Mouse (Mus musculus): Measurements from ENCODE around the gene Col1a1.

Gene Col1a1

GRCm38 (mm10) chr11:94936045-94936444, at the start of gene Col1a1:
Gene Col1a1 (plus strand): TSS chr11:94936224.
- no peak for DNase-seq (ENCODE audit: low spot score)

DNA sequence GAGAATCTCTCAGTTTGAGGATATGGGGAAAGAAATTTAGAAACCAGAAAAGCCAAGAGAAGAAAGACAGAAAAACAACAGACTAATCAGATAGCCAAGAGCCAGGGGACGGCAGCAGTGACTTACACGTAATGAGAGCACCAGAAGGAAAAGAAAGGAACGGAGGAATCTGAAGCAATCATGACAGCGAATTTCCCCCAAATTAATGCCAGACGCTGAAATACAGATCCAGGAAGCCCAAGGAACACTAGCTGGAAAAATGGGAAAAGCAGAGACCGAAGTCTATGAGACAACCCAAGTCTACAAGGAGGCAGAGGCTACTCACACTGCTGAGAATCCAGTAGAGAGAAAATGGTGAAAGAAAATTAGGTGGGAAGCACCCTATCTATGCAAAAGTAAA, 44.9 kb upstream of the Col1a1 start:
- no peak for DNase-seq (ENCODE audit: low spot score)

- no peak for DNase-seq (ENCODE audit: low spot score)
Observed at GRCm38 (mm10) chr11:94896753-94897376, 39.2 kb upstream of the Col1a1 start.

DNA sequence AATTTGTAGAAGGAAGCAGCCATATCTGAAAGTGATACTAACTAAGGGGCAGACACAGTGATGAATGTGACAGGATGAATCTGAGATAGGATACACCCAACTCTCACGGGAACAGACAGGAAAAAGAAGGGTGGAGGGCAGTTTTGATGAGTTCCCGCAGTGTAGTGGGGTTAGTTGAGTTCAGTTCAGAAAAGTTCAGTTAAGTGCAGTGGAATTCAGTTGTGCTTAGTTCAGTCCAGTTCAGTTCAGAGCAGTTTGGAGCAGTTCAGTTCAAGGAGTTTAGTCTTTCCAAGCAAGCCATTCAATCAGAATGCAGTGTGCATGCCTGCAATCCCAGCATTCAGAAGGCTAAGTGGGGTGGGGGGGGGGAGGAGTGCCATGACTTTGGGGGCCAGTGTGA, 34.8 kb upstream of the Col1a1 start:
- DNase-seq (ENCODE audit: low spot score) = no peak

- no peak for DNase-seq (ENCODE audit: low spot score)
Observed at GRCm38 (mm10) chr11:94904306-94904705, 31.7 kb upstream of the Col1a1 start.

GRCm38 (mm10) chr11:94910971-94911370, 25.1 kb upstream of the Col1a1 start:
- DNase-seq (ENCODE audit: low spot score) = no peak

DNA sequence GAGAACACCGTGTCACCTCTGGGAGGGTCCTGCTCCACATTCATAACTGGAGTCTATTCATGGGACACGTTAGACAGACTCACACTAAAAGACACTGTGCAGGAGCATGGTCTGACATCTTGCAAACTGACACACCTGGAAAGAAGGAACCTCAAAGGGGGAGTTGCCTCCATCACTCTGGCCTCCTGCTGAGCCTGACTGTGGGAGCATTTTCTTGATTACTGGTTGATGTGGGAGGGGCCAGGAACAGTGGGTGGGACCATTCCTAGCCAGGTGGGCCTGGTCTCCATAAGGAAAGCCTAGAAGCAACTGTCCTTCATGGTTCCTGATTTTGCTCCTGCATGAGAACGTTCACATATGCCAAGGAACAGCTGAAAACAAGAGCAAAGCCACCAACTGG, 23.5 kb upstream of the Col1a1 start:
- no peak for DNase-seq (ENCODE audit: low spot score)

DNA sequence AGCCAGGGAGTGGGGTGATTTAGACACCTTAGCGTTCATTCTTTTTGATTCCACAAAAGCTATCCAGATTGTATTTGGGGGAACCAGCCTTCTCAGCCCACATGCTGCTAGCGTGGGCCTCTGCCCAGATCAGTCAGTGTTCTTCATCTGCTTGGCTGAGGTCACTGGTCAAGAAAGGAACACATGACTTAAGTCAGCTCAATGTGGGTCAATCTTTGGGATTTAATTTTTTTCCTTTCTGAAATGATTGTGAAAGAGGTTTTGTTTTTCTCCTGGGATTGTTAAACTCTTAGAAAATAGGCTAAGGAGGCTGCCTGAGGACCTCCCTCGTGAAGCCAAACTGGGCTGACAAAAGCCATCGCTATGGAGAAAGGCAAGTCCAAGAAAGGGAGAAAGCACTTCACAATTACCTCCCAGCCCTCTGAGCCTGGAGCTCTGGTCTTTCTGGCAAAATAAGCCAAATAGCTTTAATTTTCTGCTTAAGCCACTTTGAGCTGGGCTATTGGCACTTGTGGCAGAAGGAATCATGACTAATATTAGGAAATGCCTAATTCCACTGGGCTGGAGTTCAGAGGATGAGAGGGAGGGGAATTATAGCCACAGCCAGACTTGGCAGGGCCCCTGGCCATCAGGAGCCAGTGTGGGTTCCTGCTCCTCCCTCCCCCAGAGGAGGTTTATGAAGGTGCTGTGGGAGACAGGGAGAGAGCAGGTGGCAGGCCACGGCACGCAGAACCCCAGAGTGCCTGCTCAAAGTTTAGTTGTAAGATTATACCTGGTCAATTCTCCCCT, 22.5 kb upstream of the Col1a1 start:
- no peak for DNase-seq (ENCODE audit: low spot score)

- no peak for DNase-seq (ENCODE audit: low spot score)
Observed at GRCm38 (mm10) chr11:94915675-94916403, 20.2 kb upstream of the Col1a1 start.

DNA sequence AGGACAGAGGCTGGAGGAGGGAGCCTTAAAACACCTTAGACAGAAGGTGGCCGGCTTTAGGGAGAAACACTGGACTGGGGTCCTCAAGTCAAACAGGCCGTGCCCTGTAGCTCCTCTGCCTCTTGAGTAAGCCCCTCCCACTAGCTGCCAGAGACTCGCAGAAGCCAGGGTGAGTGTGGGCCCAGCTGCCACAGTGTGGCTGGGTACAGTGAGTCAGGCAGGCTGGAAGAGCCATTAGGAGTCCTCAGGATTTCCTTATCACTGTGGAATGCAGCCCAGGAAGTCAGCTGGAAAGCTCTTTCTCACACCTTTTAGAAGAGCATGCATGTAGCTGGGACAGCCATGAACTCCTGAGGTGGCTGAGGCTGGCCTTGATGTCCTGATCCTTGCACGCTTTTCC, 19.5 kb upstream of the Col1a1 start:
- no peak for DNase-seq (ENCODE audit: low spot score)

GRCm38 (mm10) chr11:94917717-94918116, 18.3 kb upstream of the Col1a1 start:
- DNase-seq (ENCODE audit: low spot score) = no peak

- DNase-seq (ENCODE audit: low spot score) = no peak
Observed at GRCm38 (mm10) chr11:94920996-94921401, 15.0 kb upstream of the Col1a1 start.

- no peak for DNase-seq (ENCODE audit: low spot score)
Observed at GRCm38 (mm10) chr11:94924977-94925376, 11.0 kb upstream of the Col1a1 start.

DNA sequence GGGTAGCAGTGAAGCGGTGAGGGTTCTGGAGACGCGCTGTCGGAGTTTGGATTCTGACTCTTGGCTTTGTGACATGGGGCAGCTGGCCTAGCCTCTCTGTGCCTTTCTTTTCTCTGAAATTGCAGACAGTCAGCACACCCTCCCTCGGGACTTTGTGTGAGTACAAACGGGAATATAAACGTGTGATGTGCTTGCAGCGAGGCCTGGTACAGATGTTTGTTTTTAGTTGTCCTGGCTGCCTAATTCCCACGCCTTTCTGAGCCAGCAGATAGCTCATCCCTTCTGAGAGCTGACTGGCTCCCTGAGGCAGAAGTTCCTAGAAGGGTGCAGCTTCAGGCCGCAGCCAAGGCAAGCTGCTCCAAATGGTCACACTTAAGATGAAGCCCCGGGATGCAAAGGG, 9.6 kb upstream of the Col1a1 start:
- DNase-seq (ENCODE audit: low spot score) = no peak

GRCm38 (mm10) chr11:94927771-94928291, 8.2 kb upstream of the Col1a1 start:
- DNase-seq (ENCODE audit: low spot score) = no peak

GRCm38 (mm10) chr11:94928820-94929219, 7.2 kb upstream of the Col1a1 start:
- DNase-seq (ENCODE audit: low spot score) = peak; percentile 88

- DNase-seq (ENCODE audit: low spot score) = no peak
Observed at GRCm38 (mm10) chr11:94929599-94929998, 6.4 kb upstream of the Col1a1 start.

DNA sequence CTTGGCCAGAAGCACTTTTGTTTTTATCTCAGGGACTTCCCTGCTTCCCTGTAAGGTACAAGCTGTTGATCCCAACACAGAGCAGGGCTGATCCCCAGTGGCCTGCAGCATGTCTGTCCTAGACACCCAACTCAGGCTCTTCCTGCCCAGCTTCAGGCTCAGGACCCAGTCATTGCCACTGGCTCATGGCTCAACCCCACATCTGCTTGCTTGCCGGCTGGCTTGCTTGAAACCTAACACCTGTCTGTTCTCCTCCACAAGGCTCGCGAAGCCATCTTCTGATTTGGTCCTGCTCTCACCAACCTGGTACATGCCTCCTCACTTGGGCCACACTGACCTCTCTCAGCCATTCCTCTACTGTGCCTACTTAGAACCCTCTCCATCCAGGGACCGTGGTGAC, 5.9 kb upstream of the Col1a1 start:
- no peak for DNase-seq (ENCODE audit: low spot score)

DNA sequence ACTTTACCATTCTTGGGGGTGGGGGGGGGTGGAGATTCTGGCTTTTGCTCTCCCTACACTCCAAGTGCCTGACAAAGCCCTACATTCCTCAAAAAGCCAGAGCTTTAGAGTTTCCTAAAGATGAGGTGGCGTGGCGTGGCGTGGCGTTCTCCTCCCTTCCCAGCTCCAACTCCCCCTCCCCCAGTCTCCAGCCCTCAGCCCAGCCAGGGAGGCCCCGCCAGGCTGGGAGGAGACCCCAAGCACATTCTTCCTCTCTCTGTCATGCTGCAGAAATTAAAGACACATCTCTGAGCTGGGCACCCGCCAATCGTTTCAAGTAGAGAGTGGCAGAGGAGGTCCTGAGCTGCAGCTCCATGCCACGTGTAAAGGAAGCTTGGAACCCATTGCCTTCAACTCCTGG, 2.4 kb upstream of the Col1a1 start:
- DNase-seq (ENCODE audit: low spot score) = no peak

DNA sequence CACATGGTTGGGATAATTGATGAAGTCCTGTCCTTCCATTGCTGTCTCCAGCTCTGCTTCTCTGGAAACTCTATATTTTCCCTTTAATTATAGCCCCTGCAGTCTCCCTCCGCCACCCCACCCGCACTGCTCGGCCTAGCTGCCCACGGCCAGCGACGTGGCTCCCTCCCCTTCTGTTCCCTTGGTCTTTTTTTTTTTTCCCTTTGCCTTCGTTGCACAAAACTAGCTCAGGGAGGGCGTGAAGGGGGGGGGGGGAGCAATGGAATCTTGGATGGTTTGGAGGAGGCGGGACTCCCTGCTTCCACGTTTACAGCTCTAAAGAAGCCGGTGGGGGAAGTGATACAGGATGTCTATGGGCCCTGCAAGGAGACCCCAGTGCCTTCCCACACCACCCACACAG, 1.5 kb upstream of the Col1a1 start:
- DNase-seq (ENCODE audit: low spot score) = no peak

DNA sequence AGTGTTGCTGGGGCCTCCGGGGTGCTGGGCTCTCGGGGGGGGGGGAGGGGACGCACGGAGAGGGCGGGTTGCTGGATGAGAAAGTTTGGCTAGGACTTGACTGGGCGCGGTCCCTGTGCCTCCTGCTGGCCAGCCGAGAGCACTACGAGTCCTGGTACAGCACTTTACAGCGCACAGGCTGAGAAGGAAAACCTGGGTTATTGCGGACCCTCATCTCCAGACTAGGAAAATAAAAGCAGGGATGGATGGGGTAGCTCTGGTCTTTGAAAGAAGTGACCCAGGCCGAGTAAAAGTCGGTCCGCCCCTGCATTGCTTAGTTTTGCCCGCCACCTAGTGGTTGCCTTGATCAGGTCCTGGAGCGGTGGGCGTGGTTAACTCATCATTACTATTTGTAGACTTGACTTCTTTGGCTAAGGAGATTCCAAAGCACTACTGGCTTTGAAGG, 849 bp downstream of the Col1a1 start:
- peak; percentile 96 for DNase-seq (ENCODE audit: low spot score)

DNA sequence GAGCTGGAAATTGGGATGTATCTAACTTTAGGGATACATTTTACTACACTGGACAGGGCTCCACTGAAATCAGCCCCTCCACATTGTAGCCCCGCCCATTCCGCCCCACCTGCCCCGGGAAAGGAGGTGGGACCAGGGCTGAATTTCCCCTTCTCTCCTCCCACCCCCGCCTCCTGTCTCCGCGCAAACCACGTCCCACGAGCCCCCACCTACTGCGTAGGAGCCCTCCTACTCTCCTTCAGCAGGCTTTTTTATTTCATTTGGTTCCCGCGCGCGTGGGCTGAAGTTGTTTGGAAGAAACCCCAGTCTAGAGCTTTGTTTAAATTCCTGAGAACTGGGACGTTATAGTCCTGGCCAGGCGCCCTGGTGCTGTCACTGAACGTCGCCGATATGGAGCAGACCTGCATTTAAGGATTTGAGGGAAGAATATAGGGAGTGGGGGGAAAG, 1.3 kb downstream of the Col1a1 start:
- DNase-seq (ENCODE audit: low spot score) = no peak

GRCm38 (mm10) chr11:94937787-94938186, 1.8 kb downstream of the Col1a1 start:
- DNase-seq (ENCODE audit: low spot score) = no peak

All from retina, embryonic 14.5 days (tissue).